Mouse (Mus musculus): ENCODE results near the gene Atg16l1.

Atg16l1 gene

GRCm38 (mm10) chr1:87755641-87756470 is at the start of gene Atg16l1:
Gene Atg16l1, plus strand, starts transcription at chr1:87755870.
- peak; percentile 96 for DNase-seq

- DNase-seq, result no peak
Observed at GRCm38 (mm10) chr1:87706361-87706760, 49.3 kb upstream of the Atg16l1 start.

- DNase-seq, result no peak
Observed at GRCm38 (mm10) chr1:87709020-87709419, 46.6 kb upstream of the Atg16l1 start.

- no peak for DNase-seq
Observed at GRCm38 (mm10) chr1:87709661-87710270, 45.9 kb upstream of the Atg16l1 start.

- DNase-seq, result no peak
Observed at GRCm38 (mm10) chr1:87711938-87712613, 43.6 kb upstream of the Atg16l1 start.

- DNase-seq, result no peak
Observed at GRCm38 (mm10) chr1:87712614-87712971, 43.1 kb upstream of the Atg16l1 start.

- peak; percentile 10 to 57 for DNase-seq
Observed at GRCm38 (mm10) chr1:87721382-87721781, 34.3 kb upstream of the Atg16l1 start.

- no peak for DNase-seq
Observed at GRCm38 (mm10) chr1:87722081-87722480, 33.6 kb upstream of the Atg16l1 start.

- DNase-seq, result no peak
Observed at GRCm38 (mm10) chr1:87723351-87723750, 32.3 kb upstream of the Atg16l1 start.

GRCm38 (mm10) chr1:87729070-87729469 is 26.6 kb upstream of the Atg16l1 start:
- no peak for DNase-seq

- no peak for DNase-seq
Observed at GRCm38 (mm10) chr1:87729850-87730249, 25.8 kb upstream of the Atg16l1 start.

GRCm38 (mm10) chr1:87730271-87730670 is 25.4 kb upstream of the Atg16l1 start:
- no peak for DNase-seq

GRCm38 (mm10) chr1:87733212-87733611 is 22.5 kb upstream of the Atg16l1 start:
- DNase-seq, result no peak

- DNase-seq, result no peak
Observed at GRCm38 (mm10) chr1:87734153-87734552, 21.5 kb upstream of the Atg16l1 start.

- DNase-seq, result no peak
Observed at GRCm38 (mm10) chr1:87740584-87741290, 14.9 kb upstream of the Atg16l1 start.

- no peak for DNase-seq
Observed at GRCm38 (mm10) chr1:87749360-87749973, 6.2 kb upstream of the Atg16l1 start.

- no peak for DNase-seq
Observed at GRCm38 (mm10) chr1:87763821-87764220, 8.2 kb downstream of the Atg16l1 start.

GRCm38 (mm10) chr1:87765741-87766140 is 10.1 kb downstream of the Atg16l1 start:
- no peak for DNase-seq

GRCm38 (mm10) chr1:87766233-87766632 is 10.6 kb downstream of the Atg16l1 start:
- DNase-seq, result peak in 1 of 2 experiments; percentile 53

- DNase-seq, result no peak
Observed at GRCm38 (mm10) chr1:87769263-87769662, 13.6 kb downstream of the Atg16l1 start.

- no peak for DNase-seq
Observed at GRCm38 (mm10) chr1:87770486-87770885, 14.8 kb downstream of the Atg16l1 start.

GRCm38 (mm10) chr1:87771724-87772123 is 16.1 kb downstream of the Atg16l1 start:
- DNase-seq, result no peak

- no peak for DNase-seq
Observed at GRCm38 (mm10) chr1:87773336-87773735, 17.7 kb downstream of the Atg16l1 start.

Data from kidney, postnatal 36 days (tissue).